Mouse (Mus musculus) embryonic fibroblast, embryonic 13.5 days (primary cell): ENCODE results near the gene Dlg1. TPM values are rescaled to one million over a fixed set of nuclear protein-coding genes. Genes with fewer than 3 reads are reported as not detected.
A peak's percentile ranks its signal among the peaks of the same experiment; 100 is the strongest.

Source experiments
- H3K27ac ChIP-seq: 2 replicates; pipeline ENCODE4 v1.5.1; 2012; ENCODE audit warnings: low read length, control low read depth, inconsistent platforms; ENCODE audit not compliant: insufficient read depth
- H3K4me1 ChIP-seq: 2 replicates; pipeline ENCODE4 v1.6.1; 2011; ENCODE audit warnings: low read length; ENCODE audit not compliant: control insufficient read depth, insufficient read depth
- H3K4me3 ChIP-seq: 2 replicates; pipeline ENCODE4 v1.5.1; 2011; ENCODE audit warnings: mild to moderate bottlenecking, control low read depth, low read length; ENCODE audit not compliant: insufficient read depth
- CTCF ChIP-seq: IDR thresholded peaks from 2 replicates; pipeline ENCODE4 v1.5.1; 2011; ENCODE audit warnings: mild to moderate bottlenecking, control low read depth, low read length, moderate library complexity, borderline replicate concordance; ENCODE audit not compliant: insufficient read depth
- POLR2A ChIP-seq: IDR thresholded peaks from 2 replicates; pipeline ENCODE4 v1.6.1; 2011; ENCODE audit warnings: low read depth, mild to moderate bottlenecking, control low read depth, low read length, moderate library complexity
- polyA plus RNA-seq: library from polyadenylated mRNA; stranded (reverse); fragments of >200 nt; gene quantifications from 2 replicates; pipeline ENCODE4 v1.2.4, GENCODE M21; 2011; ENCODE audit warnings: low read depth; ENCODE audit not compliant: missing spikeins, insufficient read length

Dlg1 gene
- polyA plus RNA-seq, 1 experiment, result 144 TPM

DNA sequence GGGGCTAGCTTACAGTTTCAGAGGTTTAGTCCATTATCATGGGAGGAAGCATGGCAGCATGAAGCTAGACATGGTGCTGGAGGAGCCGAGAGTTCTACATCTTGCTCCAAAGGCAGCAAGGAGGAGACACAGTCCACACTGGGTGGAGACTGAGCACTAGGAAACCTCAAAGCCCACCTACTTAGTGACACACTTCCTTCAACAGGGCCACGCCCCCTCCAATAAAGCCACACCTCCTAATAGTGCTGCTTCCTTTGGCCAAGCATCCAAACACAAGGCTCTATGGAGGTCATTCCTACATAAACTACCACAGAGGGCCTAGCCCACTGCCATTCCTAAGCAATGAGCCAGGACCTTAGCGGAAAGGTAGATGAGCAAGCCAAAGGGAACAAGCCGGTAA is 32.9 kb upstream of the Dlg1 start:
- no peak for TF ChIP-seq CTCF
- no peak for TF ChIP-seq POLR2A
- H3K4me3 ChIP-seq, result no peak overlapping the region
- H3K27ac ChIP-seq, result no peak overlapping the region
- H3K4me1 ChIP-seq, result peaks cover 5% of the 10 kb centered on the region

GRCm38 (mm10) chr16:31631046-31631445 is 32.2 kb upstream of the Dlg1 start:
- Histone ChIP-seq H3K4me3 (no peak overlapping the region), H3K27ac (no peak overlapping the region), H3K4me1 (peaks cover 5% of the 10 kb centered on the region)
- TF ChIP-seq POLR2A, result no peak
- no peak for TF ChIP-seq CTCF

DNA sequence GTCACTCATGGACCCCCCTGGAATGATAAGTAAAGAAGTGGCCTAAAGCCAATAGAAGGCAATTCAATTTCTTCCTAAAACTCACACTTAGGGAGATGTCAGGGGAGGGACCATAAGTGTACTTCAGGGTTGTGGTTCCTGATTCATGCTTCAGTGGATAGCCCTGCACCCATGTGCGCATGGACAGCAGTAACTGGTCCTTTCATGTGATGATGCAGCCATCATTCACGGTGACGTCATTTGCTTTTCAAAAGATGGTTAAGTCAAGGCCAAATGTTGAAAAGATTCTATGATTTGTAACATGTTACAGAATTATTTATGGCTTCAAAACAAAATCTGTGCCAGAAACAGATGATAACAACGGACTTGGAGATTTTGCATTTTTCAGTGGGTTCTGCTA is 28.9 kb upstream of the Dlg1 start:
- H3K4me3 ChIP-seq, result no peak overlapping the region
- no peak overlapping the region for H3K27ac ChIP-seq
- H3K4me1 ChIP-seq, result peaks cover 8% of the 10 kb centered on the region
- TF ChIP-seq CTCF (no peak), POLR2A (no peak)

DNA sequence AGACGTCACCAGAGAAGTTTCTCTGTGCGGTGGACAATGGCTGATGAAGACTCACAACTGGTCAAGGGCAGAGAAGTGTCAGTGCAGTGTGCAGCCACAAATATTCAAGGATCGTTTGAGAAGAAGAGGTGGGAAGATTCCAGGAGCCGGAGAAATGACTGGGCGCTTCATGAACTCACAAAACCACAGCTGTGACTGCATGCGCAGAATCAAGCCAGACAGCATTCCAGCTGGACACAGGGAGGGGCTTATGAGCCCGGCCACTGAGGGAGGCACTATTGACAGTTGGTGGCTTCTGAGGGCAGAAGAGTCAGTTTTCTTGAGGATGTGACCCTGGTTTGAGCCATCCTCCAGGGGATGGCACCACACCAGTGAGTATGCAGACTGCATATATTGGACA is 24.9 kb upstream of the Dlg1 start:
- Histone ChIP-seq H3K27ac (peak overlapping the region; percentile 28), H3K4me1 (peaks cover 9% of the 10 kb centered on the region), H3K4me3 (no peak overlapping the region)
- TF ChIP-seq POLR2A, result no peak
- no peak for TF ChIP-seq CTCF

GRCm38 (mm10) chr16:31639946-31640345 is 23.3 kb upstream of the Dlg1 start:
- H3K4me3 ChIP-seq, result no peak overlapping the region
- 0 out of 2 replicates have a peak, but pooled peaks cover 8% of the 10 kb centered on the region for H3K4me1 ChIP-seq
- no peak overlapping the region for H3K27ac ChIP-seq
- TF ChIP-seq CTCF (no peak), POLR2A (no peak)

DNA sequence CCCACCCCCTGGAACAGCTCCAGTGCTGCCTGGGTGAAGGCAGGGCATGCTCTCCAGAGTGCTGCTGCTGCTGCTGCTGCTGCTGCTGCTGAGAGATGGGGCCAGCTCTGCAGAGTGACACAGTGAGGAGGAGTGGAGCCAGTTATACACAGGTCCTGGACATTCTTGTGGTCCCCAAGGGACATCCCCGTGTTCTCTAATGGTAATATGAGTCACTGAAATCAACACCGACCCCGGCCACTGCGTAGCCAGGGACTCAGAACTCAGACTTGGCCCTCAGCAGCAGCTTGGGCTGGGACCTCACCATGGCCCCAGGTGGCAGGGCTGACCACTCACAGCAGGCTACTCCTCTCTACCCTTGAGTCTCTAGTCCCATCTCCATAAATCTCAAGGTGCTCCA is 21.5 kb upstream of the Dlg1 start:
- Histone ChIP-seq H3K27ac (no peak overlapping the region), H3K4me1 (0 out of 2 replicates have a peak, but pooled peaks cover 8% of the 10 kb centered on the region), H3K4me3 (no peak overlapping the region)
- no peak for TF ChIP-seq POLR2A
- no peak for TF ChIP-seq CTCF

DNA sequence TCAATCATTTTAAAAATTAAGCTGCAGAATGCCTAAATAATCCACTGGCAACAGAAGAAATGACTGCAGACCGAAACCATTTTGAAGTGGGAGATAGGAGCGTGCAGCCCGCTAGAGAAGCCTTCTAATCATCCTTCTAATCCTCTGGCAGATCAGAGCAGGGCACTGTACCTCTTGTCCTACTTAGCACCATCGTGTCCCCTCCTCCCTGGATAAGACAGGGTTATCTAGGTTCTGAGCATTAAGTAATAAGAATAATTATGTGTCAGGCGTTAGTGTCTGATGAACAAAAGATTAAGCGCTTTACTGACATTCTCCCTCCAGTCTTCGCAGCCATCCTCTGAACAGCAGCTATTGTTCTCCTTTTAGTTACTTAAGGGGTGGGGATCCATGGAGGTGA is 16.0 kb upstream of the Dlg1 start:
- no peak overlapping the region for H3K4me3 ChIP-seq
- H3K27ac ChIP-seq, result no peak overlapping the region
- TF ChIP-seq CTCF, result no peak
- no peak for TF ChIP-seq POLR2A
- no peaks in the 10 kb centered on the region for H3K4me1 ChIP-seq

GRCm38 (mm10) chr16:31650788-31651187 is 12.5 kb upstream of the Dlg1 start:
- no peak for TF ChIP-seq POLR2A
- no peak for TF ChIP-seq CTCF
- no peak overlapping the region for H3K27ac ChIP-seq
- H3K4me3 ChIP-seq, result no peak overlapping the region
- H3K4me1 ChIP-seq, result no peaks in the 10 kb centered on the region

DNA sequence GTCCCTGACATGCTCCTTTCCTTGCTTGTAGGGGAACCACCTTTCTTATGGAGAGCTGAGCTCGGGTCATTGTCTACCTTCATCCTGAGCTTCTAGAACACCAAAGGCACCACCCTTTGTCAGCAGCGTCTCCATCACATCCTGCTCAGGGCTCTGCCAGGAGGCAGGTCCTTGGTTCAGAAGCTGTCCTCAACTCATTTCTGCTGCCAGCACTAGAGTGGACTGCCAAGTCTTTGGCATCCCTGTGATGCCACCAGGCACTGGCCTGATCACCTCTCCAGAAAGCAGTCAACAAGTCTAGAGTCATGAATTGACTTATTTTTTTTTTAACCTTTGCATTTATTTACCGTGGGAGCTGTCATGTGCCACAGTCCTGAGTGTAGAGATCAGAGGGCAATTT is 11.7 kb upstream of the Dlg1 start:
- H3K4me3 ChIP-seq, result no peak overlapping the region
- no peaks in the 10 kb centered on the region for H3K4me1 ChIP-seq
- no peak overlapping the region for H3K27ac ChIP-seq
- TF ChIP-seq CTCF (no peak), POLR2A (no peak)

DNA sequence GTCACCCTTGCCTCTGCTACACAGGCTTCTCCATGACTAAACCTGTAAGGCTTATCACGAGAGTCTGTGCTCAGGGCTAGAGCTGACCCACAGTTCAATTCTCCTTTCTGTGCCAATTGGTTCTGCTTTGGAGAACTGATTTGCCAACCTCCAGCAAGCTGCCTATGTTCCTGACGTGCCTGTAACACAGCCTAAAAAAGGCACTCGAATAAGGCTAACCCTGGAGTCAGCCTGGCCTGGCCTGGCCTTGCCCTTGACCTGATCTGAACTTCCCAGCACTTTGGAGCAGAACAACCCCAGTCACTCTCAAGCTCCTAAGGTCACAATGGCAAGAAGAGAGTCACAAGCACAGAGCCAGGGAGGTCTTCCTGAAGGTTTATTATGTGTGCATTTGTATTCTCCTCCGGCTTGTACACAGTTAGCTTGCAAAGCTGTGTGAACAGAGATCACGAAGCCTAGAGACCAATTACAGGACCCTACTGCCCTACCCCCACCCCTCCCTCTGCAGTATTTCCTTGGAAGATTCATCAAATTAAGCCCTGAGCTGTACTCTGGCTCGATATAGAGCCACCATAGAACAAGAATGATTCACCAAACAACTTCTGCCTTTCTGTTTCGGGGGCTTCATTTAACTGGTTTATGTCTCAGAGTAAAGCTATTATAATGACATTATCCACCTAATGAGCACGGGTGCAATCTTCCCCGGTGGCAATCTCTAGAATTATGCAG is 11.0 kb upstream of the Dlg1 start:
- no peak for TF ChIP-seq POLR2A
- TF ChIP-seq CTCF, result no peak
- H3K27ac ChIP-seq, result no peak overlapping the region
- no peaks in the 10 kb centered on the region for H3K4me1 ChIP-seq
- H3K4me3 ChIP-seq, result no peak overlapping the region

- Histone ChIP-seq H3K4me3 (no peak overlapping the region), H3K4me1 (no peaks in the 10 kb centered on the region), H3K27ac (no peak overlapping the region)
- TF ChIP-seq CTCF (no peak), POLR2A (no peak)
Measured at GRCm38 (mm10) chr16:31653616-31654015, 9.6 kb upstream of the Dlg1 start.
